Mouse (Mus musculus): Measurements from ENCODE around the gene Idua.
A peak's percentile ranks its signal among the peaks of the same experiment; 100 is the strongest.

The Idua gene

DNA sequence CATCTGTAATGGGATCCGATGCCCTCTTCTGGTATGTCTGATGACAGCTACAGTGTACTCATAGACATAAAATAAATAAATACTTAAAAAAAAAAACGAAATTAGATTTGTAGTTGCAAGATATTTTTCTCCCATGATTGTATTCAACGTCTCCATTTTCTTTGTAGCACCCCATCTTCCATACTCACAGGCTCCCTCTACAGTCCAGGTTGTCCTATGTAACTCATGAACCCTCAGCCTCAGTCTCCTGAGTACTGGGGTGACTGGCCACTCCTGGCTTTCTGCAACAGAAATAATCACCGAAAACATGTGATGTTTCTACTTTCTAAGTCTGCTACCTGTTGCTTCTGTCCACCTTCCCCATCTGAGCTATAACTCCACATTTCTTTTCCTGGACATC, 31.0 kb downstream of the Idua start:
- peak; percentile 14 for DNase-seq

DNA sequence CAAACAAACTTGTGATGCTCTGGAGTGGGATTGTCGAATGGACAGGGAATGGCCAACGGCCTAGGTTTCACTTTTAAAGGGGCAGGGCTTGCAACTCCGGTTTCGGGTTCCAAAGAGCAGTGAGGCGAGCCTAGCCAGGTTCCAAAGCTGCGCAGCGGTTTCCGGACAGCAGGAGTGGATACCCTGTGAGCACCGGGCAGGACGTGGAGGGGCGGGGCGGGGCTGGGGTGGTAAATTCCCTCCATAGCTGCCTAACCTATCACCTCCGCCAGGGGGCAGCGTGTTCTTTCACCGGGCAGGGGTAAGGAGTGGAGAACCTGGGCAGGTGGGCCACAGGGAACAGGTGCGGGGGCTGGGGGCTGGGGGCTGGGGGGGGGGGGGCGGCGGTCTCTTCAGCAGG, 32.1 kb downstream of the Idua start, which contains the start of gene Fgfrl1:
Gene Fgfrl1 (plus strand): TSS at position 112 of the 400 bp plus-strand sequence.
- DNase-seq: peak; percentile 75

GRCm38 (mm10) chr5:108693872-108694288, 33.7 kb downstream of the Idua start:
- peak; percentile 87 for DNase-seq

GRCm38 (mm10) chr5:108694352-108695261, 34.5 kb downstream of the Idua start:
- DNase-seq: peak; percentile 22

DNA sequence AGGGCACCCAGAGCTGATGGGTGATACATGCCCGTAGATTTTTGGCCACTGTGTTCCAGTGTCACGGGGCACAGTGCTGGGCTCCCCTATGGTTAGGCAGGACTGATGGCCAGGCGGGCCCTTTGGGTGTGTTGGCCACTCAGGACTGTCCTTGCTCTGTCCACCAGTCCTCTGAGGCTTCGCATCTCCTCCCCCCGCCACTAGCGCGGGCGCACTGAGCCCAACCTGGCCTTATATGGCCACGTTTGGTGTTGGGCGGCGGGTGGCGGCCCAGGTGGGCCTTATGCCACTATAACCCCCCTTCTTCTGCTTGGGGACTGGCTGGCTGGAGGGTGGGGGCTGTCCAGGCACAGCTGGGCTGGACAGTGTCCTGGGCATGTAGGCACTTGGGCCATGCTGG, 35.7 kb downstream of the Idua start:
- no peak for DNase-seq

- DNase-seq: no peak
Measured at GRCm38 (mm10) chr5:108696542-108696941, 36.4 kb downstream of the Idua start.

DNA sequence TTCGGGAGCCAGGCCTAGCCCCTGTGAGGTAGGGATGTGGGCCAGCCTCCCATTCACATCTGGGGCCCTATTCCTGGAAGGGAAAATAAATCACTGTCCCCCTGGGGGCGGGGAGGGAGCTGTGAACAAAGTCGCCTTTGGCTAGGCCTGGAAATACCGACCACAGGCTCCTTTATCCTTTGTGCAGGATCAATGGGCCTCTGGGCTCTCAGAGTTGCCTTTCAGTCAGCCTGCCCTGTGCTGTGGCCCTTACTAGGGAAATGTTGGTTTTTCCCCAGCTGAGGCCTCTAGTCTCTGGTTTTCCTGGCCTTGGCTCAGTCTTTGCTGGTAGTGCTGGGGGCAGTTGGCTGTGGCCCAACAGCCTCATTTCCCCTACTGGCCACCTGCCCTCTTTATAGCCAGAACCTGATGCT, 37.2 kb downstream of the Idua start:
- no peak for DNase-seq

GRCm38 (mm10) chr5:108700346-108700745, 40.2 kb downstream of the Idua start:
- no peak for DNase-seq

- no peak for DNase-seq
Measured at GRCm38 (mm10) chr5:108701341-108702021, 41.4 kb downstream of the Idua start.

GRCm38 (mm10) chr5:108703754-108704626, 43.9 kb downstream of the Idua start:
- DNase-seq: no peak

GRCm38 (mm10) chr5:108707758-108708157, 47.6 kb downstream of the Idua start:
- DNase-seq: no peak

DNA sequence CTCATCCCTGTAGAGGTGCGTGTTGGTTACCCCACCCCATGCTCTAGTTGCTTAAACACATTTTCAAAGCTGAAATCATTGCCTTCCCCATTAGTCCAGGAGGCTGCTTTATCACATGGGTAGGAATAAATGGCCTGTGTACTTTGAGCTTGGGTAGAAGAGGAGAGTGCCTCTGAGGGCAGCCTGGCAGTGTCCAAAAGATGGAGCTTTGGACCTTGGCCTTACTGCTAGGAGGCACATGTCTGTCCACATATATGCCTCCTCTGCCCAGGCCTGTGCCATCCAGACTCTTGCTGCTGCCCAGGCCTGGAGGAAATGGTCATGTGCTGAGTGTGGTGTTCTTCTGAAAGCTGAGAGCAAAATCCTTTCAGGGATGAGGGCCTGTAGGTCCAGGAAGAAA, 48.3 kb downstream of the Idua start:
- no peak for DNase-seq

GRCm38 (mm10) chr5:108708981-108709731, 49.0 kb downstream of the Idua start:
- no peak for DNase-seq

- no peak for DNase-seq
Measured at GRCm38 (mm10) chr5:108711968-108712367, 51.8 kb downstream of the Idua start.

DNA sequence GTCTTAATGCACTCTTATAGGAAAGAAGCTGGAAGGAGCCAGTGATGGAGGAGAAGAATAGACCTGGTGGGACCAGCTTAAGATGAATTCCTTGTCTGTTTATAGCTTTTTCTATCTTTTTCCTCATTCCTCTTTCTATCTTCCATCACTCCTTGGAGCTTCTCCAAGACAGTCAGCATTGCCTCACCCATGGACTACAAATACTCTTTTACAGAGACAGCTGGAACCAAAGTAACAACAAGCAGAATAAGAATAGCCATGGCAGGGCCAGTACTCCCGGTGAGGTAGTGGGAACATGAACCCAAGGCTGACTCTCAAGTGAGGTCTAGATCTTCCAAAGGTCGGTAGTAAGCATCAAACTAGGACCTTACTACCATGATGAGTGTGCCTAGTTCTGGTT, 53.0 kb downstream of the Idua start:
- no peak for DNase-seq

DNA sequence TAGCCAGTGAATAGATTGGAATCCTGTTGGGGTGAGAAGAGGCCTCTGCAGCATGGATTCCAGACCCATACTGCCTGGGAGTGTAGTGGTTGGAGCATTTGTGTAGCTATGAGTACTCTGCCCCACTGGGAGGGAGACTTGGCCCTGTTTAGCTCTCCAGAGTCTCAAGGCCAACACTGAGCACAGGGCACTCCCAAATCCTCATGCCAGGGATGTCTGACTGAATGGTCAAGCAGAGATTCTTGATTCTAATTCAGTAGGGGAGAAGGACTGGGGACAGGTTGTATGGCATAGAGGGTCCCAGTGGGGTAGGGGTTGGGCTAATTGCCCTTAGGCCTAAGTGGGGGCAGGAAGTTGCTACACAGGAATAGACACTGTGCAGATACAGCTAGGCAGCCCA, 53.6 kb downstream of the Idua start:
- DNase-seq: no peak

DNA sequence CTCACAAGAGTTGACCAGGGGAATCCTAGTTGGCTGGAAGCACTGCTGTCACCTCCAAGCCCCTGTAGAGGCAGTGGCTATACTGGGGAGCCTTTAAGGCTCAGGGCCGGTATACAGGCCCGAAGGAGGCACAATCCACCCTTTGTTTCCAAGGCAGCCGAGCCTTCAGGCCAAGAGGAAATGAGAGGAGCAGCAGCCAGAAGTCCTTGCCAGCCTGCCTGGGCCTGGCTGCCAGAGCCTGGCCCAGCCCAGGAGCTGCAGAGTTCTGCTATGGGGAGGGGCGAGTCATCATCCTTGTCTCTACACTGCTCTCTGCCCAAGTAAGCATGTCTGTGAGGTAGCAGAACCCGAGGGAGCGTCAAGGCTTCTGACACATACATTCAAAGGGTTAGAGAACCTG, 54.0 kb downstream of the Idua start:
- no peak for DNase-seq

DNA sequence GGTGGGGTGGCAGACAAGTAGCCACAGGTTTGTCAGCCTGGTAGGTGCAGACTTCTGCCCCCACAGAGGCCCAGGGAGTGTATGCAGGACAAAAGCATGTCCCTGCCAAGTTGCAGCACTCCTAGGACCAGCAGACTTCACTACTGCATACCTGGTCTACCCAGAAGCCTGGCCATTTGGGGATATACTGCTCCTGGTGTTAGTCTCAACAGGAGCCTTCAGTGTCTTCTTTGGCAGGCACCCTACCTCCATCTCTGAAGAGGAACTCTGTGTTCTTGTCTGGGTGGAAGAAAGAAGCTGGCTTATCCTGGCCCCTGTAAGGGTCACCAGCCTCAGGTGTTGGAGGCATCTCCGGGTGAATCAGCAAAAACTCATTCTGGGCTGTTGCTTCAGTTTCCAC, 55.8 kb downstream of the Idua start:
- no peak for DNase-seq

DNA sequence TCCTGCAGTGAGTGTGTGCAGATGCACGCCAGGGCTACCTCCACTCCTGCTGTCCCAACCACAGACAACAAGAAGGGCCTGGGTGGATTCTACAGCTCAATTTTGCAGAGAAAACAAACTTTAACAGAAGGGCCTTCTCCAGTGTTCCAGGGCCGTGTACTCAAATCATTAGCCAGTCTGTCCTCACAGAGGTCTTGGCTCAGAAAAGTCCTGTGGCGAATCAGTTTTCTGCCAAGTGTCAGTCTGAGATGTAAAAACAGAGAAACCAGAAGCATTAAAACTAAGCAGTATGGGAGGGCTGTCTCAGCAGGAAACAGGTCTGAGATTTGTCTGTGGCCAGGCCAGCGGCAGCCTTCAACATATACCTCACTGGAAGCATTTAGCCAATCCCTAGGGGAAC, 57.9 kb downstream of the Idua start:
- DNase-seq: no peak

GRCm38 (mm10) chr5:108719761-108720160, 59.6 kb downstream of the Idua start:
- DNase-seq: no peak

DNA sequence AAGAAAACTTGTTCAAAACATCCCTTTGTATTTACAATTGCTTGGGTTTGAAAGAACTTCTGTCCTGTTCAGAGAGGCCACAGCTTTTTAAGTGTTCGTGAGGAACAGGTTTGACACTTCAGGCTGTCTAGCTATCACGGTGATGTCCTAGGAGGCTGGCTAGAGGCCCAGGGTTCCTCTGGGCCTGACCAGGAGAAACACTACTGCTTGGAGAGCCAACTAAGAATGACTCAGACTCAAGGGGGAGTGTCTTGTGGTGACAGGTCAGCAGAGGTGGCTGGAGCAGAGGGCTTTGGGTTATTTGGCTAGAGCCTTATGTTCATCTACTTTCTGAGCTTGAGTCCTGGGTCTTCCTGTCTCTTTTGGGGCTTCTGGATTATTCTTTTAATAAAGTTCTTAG, 63.9 kb downstream of the Idua start:
- DNase-seq: no peak

DNA sequence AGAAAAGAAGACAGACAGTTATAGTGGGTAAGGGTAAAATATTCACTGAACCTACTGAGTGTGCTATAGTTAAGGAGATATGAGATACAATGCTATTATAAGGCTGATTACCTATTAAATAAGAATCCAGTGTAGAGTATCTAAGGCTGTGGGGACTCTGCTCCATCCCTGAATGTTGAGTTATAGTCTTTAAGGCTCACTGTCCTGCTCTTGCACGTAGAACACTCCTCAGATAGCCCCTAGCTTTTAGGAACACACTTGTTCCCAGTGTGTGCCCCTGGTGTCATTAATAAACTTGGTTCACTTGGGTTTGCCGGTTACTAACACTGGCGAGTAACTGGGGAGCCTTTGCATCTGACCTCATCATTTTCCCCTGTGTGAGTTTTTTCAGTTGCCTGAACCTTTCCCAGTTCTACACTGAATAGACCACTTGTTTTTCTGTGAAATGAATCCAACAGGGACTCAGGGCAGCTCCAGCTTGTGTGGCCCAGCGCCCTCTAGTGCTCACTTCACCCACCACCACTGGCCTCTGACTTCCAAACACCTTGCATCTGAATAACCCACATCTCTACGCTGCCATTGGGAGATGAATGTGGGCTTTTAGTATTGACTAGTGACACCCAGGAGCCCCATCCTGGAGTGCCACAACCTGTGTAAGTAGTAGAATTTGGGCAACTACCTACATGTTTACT, 66.6 kb downstream of the Idua start:
- peak; percentile 49 for DNase-seq

All from thymus, postnatal 25 days (tissue).